Mouse (Mus musculus): ENCODE measurements around the gene Csnk2a2. TPM values are rescaled to one million over a fixed set of nuclear protein-coding genes. Genes with fewer than 3 reads are reported as not detected.
A peak's percentile ranks its signal among the peaks of the same experiment; 100 is the strongest.

Gene Csnk2a2
- polyA plus RNA-seq, 1 experiment from 2014 or later = 18.4 TPM

DNA sequence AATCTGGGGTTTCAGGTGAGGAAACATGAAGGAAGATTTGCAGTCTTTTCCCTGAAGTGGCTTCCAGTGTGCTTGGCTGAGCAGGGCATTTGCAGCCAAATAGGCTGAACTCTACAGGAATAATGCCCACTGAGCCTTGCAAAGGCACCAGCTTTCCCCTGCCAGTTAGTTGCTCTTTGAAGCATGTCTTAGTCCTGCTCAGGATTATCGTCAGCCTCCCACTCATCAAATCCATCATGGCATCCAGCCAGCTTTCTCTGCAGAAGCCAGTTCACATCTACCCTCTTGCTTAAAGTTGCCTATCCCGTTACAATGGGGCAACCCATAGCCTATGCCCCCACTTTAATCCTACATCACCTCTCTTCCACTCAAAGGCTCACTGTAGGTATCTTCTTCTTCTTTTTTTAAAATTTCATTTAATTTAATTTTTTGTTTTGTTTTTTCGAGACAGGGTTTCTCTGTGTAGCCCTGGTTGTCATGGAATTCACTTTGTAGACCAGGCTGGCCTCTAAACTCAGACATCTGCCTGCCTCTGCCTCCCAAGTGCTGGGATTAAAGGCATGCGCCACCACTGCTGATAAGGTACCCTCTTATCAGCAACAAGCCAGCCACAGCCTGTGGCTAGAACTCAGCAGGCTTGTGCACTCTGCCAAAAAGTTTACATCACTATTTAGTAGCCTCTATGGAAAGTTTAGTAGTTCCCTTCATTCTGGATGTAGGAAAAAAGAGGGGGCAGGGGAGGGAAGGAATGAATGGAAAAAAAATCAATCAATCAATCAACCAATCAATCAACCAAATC lies 9.6 kb upstream of the Csnk2a2 start:
- no peak overlapping the region for H3K9ac ChIP-seq
- H3K27ac ChIP-seq (ENCODE audit: low read depth) = no peak overlapping the region
- TF ChIP-seq CTCF (IDR thresholded peaks at IDR 0.05; ENCODE audit: low read depth) = no peak
- no peak overlapping the region for H3K4me2 ChIP-seq
- DNase-seq (no peak), ATAC-seq (ENCODE audit: insufficient read depth) (no peak)
- 0 out of 2 replicates have a peak, but pooled peaks cover 2% of the 10 kb centered on the region for H3K4me1 ChIP-seq (ENCODE audit: insufficient read depth)
- no peak overlapping the region for H3K4me3 ChIP-seq (ENCODE audit: low read depth, low read length)
- no peaks in the 10 kb centered on the region for H3K36me3 ChIP-seq (ENCODE audit: insufficient read depth)
- no peaks in the 10 kb centered on the region for H3K9me3 ChIP-seq (ENCODE audit: low read depth, low read length)
- no peaks in the 10 kb centered on the region for H3K27me3 ChIP-seq (ENCODE audit: insufficient read depth, low read length)
- 56% methylated on average over 4 of the region's 4 CpGs for WGBS

DNA sequence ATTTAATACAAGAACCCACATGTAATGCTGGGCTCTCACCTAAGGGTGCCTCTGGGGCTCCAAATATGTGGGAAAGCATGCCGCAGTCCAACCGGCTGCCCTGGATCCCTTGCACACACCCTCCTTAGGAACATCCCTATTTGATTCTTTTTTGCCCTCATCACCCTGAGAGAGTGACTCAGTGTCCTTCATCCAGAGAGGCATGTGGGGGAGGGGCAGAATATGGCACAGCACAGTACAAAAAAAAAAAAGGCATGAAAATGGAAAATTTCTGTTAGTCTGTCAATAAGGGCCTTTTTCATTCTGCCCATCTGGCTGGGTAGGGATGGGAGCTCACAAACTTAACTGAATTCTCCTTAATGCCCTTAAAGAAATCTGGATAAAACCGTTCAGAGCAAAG lies 8.0 kb upstream of the Csnk2a2 start:
- 63% methylated on average over 3 of the region's 3 CpGs for WGBS

DNA sequence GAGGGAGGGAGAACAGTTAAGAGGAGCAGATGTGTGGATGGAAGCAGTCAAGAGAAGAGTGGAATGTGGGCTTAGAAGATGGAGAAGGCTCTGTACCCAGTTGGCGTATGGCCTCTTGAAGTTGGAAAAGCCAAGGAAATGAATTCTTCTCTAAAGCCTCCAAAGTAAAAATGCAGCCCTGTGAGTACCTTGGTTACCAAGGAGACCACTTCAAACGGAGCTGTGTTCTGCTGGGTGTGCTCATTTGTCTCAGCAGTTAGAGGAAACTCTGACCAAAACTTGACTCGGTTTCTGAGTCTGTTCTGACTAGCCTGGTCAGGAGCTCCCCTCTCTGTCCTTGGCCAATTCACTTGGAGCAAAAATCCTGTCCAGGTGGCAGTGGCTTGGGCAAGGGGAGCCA lies 6.6 kb upstream of the Csnk2a2 start:
- WGBS = 17% methylated on average over 3 of the region's 3 CpGs
- Histone ChIP-seq H3K36me3 (ENCODE audit: insufficient read depth) (no peaks in the 10 kb centered on the region), H3K4me1 (ENCODE audit: insufficient read depth) (0 out of 2 replicates have a peak, but pooled peaks cover 2% of the 10 kb centered on the region), H3K9me3 (ENCODE audit: low read depth, low read length) (no peaks in the 10 kb centered on the region), H3K4me2 (no peak overlapping the region), H3K27ac (ENCODE audit: low read depth) (no peak overlapping the region), H3K4me3 (ENCODE audit: low read depth, low read length) (no peak overlapping the region), H3K27me3 (ENCODE audit: insufficient read depth, low read length) (no peaks in the 10 kb centered on the region), H3K9ac (no peak overlapping the region)
- no peak for ATAC-seq (ENCODE audit: insufficient read depth)
- DNase-seq = peak; percentile 43
- no peak for TF ChIP-seq CTCF (IDR thresholded peaks at IDR 0.05; ENCODE audit: low read depth)

More for the DNA sequence above, 8.0 kb upstream of the Csnk2a2 start:
- ATAC-seq (ENCODE audit: insufficient read depth) = no peak
- H3K4me1 ChIP-seq (ENCODE audit: insufficient read depth) = 0 out of 2 replicates have a peak, but pooled peaks cover 2% of the 10 kb centered on the region
- no peak overlapping the region for H3K4me3 ChIP-seq (ENCODE audit: low read depth, low read length)
- no peak overlapping the region for H3K9ac ChIP-seq
- DNase-seq = no peak
- H3K36me3 ChIP-seq (ENCODE audit: insufficient read depth) = no peaks in the 10 kb centered on the region
- no peak overlapping the region for H3K4me2 ChIP-seq
- H3K27ac ChIP-seq (ENCODE audit: low read depth) = no peak overlapping the region
- no peaks in the 10 kb centered on the region for H3K9me3 ChIP-seq (ENCODE audit: low read depth, low read length)
- no peaks in the 10 kb centered on the region for H3K27me3 ChIP-seq (ENCODE audit: insufficient read depth, low read length)
- TF ChIP-seq CTCF (IDR thresholded peaks at IDR 0.05; ENCODE audit: low read depth) = no peak

DNA sequence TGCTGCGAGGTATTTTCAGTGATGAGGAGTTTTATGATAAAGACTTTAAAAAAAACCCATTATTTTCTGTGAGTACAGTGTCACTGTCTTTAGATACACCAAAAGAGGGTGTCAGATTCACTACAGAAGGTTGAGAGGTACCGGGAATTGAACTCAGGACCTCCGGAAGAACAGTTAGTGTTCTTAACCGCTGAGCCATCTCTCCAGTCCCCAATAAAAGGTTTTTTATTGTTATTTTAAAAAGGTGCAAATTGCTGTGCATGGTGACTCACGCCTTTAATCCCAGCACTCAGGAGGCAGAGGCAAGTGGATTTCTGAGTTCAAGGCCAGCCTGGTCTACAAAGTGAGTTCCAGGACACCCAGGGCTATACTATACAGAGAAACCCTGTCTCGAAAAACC lies 5.6 kb upstream of the Csnk2a2 start:
- H3K4me1 ChIP-seq (ENCODE audit: insufficient read depth) = 0 out of 2 replicates have a peak, but pooled peaks cover 2% of the 10 kb centered on the region
- no peak for TF ChIP-seq CTCF (IDR thresholded peaks at IDR 0.05; ENCODE audit: low read depth)
- H3K27me3 ChIP-seq (ENCODE audit: insufficient read depth, low read length) = no peaks in the 10 kb centered on the region
- no peak overlapping the region for H3K9ac ChIP-seq
- H3K36me3 ChIP-seq (ENCODE audit: insufficient read depth) = no peaks in the 10 kb centered on the region
- 82% methylated on average over 6 of the region's 6 CpGs for WGBS
- ATAC-seq (ENCODE audit: insufficient read depth) (no peak), DNase-seq (no peak)
- H3K4me3 ChIP-seq (ENCODE audit: low read depth, low read length) = no peak overlapping the region
- no peaks in the 10 kb centered on the region for H3K9me3 ChIP-seq (ENCODE audit: low read depth, low read length)
- no peak overlapping the region for H3K4me2 ChIP-seq
- H3K27ac ChIP-seq (ENCODE audit: low read depth) = no peak overlapping the region

DNA sequence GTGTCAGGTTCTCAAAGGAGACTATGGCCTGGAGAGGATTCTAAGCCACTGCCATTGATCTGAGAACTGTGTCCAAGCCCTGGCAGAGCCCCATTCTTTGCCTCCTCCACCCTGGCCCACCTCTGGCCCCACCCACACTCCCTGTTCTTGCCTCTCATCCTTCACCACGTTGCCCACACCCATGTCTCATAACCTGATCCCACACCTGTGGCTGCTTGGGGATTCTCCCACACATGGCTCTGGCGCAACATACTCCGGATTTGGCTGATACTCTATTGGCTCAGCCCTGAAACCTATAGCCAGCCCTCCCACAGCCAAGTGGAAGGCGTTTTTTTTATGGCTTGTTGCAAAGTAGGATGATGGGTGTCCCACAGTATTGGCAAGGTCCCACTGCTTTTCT lies 2.2 kb upstream of the Csnk2a2 start:
- DNase-seq (no peak), ATAC-seq (ENCODE audit: insufficient read depth) (no peak)
- TF ChIP-seq CTCF (IDR thresholded peaks at IDR 0.05; ENCODE audit: low read depth) = no peak
- Histone ChIP-seq H3K9me3 (ENCODE audit: low read depth, low read length) (no peaks in the 10 kb centered on the region), H3K27me3 (ENCODE audit: insufficient read depth, low read length) (no peaks in the 10 kb centered on the region), H3K4me2 (no peak overlapping the region), H3K27ac (ENCODE audit: low read depth) (no peak overlapping the region), H3K9ac (no peak overlapping the region), H3K36me3 (ENCODE audit: insufficient read depth) (no peaks in the 10 kb centered on the region), H3K4me1 (ENCODE audit: insufficient read depth) (0 out of 2 replicates have a peak, but pooled peaks cover 5% of the 10 kb centered on the region), H3K4me3 (ENCODE audit: low read depth, low read length) (no peak overlapping the region)
- 63% methylated on average over 4 of the region's 4 CpGs for WGBS

DNA sequence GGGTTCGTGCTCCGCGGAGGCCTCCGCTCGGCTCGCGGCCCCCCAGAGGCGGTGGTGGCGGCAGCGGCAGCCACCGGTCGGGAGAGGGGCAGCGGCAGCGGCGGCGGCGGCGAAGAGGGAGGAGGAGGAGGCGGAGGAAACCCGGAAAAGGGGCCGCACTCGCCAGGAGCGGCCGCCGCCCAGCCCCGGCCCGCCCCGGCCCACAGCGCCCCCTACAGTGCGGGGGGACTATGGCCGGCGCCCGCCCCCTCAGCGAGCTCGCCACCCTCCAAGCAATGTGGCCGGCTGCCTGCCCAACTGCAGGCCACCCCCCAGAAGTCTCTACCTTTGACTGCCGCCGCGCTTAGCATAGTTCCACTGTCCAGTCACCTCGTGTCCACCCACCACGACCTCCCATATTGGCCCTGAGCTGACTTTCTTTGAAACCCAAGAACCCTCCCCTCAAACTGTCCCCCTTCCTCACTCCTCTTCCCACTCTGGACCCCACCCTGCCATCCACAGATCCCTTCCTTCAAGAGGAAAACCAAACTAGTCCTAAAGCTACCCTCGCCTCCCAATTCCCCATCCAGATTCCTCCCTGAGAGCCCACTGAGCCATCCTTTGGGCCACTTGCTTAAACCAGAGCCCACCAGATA lies 1.0 kb downstream of the Csnk2a2 start:
- no peaks in the 10 kb centered on the region for H3K27me3 ChIP-seq (ENCODE audit: insufficient read depth, low read length)
- H3K27ac ChIP-seq (ENCODE audit: low read depth) = peak overlapping the region; percentile 51; the same call in 1 of the 2 replicates
- 1% methylated on average over 34 of the region's 42 CpGs for WGBS
- ATAC-seq (ENCODE audit: insufficient read depth) (peak; percentile 95), DNase-seq (peak; percentile 87)
- 0 out of 2 replicates have a peak, but pooled peaks cover 2% of the 10 kb centered on the region for H3K4me1 ChIP-seq (ENCODE audit: insufficient read depth)
- TF ChIP-seq CTCF (IDR thresholded peaks at IDR 0.05; ENCODE audit: low read depth) = peak; percentile 66
- peak overlapping the region; percentile 94 for H3K4me3 ChIP-seq (ENCODE audit: low read depth, low read length)
- H3K9ac ChIP-seq = peak overlapping the region; percentile 98
- H3K36me3 ChIP-seq (ENCODE audit: insufficient read depth) = peaks cover 28% of the 10 kb centered on the region
- no peaks in the 10 kb centered on the region for H3K9me3 ChIP-seq (ENCODE audit: low read depth, low read length)
- H3K4me2 ChIP-seq = peak overlapping the region; percentile 95
